8 mouse cellular contexts compared by ENCODE assay signal in genomic region chr12:65172021-65172951, GRCm38 (mm10). TPM values are rescaled to one million over a fixed set of nuclear protein-coding genes. Genes with fewer than 3 reads are reported as not detected.
A peak's percentile ranks its signal among the peaks of the same experiment; 100 is the strongest.
DNase-seq lines count a peak whose midpoint lies in the region; ATAC-seq and TF ChIP-seq lines count a peak whose summit lies in the region.

Gene Mis18bp1, minus strand, starts transcription at chr12:65172604.

- no peaks in the 10 kb centered on the region for H3K27me3 ChIP-seq in heart, embryonic 12.5 days (replicated peaks)
- H3K27me3 ChIP-seq in kidney, postnatal 0 days (ENCODE audit: insufficient read depth, low read length), result no peaks in the 10 kb centered on the region
- no peaks in the 10 kb centered on the region for H3K27me3 ChIP-seq in liver, embryonic 11.5 days (replicated peaks; ENCODE audit: control insufficient read depth, insufficient read depth, low read length)
- H3K27me3 ChIP-seq in stomach, embryonic 14.5 days (ENCODE audit: control insufficient read depth, insufficient read depth, low read length), result no peaks in the 10 kb centered on the region

- WGBS in heart, embryonic 12.5 days, result under 1% methylated on average over 70 of the region's 70 CpGs
- under 1% methylated on average over 70 of the region's 70 CpGs for WGBS in kidney, postnatal 0 days
- WGBS in liver, embryonic 11.5 days, result under 1% methylated on average over 70 of the region's 70 CpGs
- under 1% methylated on average over 69 of the region's 70 CpGs for WGBS in stomach, embryonic 14.5 days

- H3K36me3 ChIP-seq in heart, embryonic 12.5 days, result no peaks in the 10 kb centered on the region
- H3K36me3 ChIP-seq in kidney, postnatal 0 days (ENCODE audit: insufficient read depth, low read length), result no peaks in the 10 kb centered on the region
- H3K36me3 ChIP-seq in liver, embryonic 11.5 days (ENCODE audit: control insufficient read depth, insufficient read depth, low read length), result peaks cover 4% of the 10 kb centered on the region; the same call in 1 of the 2 replicates
- no peaks in the 10 kb centered on the region for H3K36me3 ChIP-seq in stomach, embryonic 14.5 days (ENCODE audit: control insufficient read depth, insufficient read depth, low read length)

- H3K9ac ChIP-seq in heart, embryonic 12.5 days, result peak within 1 kb of the TSS; percentile 75
- H3K9ac ChIP-seq in kidney, postnatal 0 days (ENCODE audit: low read depth, low read length), result peak within 1 kb of the TSS; percentile 65
- H3K9ac ChIP-seq in liver, embryonic 11.5 days (ENCODE audit: low read depth, low read length), result peak within 1 kb of the TSS; percentile 77
- H3K9ac ChIP-seq in stomach, embryonic 14.5 days (replicated peaks; ENCODE audit: low read depth, low read length), result peak within 1 kb of the TSS; percentile 61

- peak within 1 kb of the TSS; percentile 92 for H3K27ac ChIP-seq in heart, embryonic 12.5 days (ENCODE audit: poor library complexity, severe bottlenecking)
- H3K27ac ChIP-seq in kidney, postnatal 0 days, result peak within 1 kb of the TSS; percentile 91
- H3K27ac ChIP-seq in liver, embryonic 11.5 days (ENCODE audit: low read depth, low read length), result peak within 1 kb of the TSS; percentile 94
- peak within 1 kb of the TSS; percentile 92 for H3K27ac ChIP-seq in stomach, embryonic 14.5 days (ENCODE audit: low read length)

- peak within 1 kb of the TSS; percentile 68 for H3K4me3 ChIP-seq in heart, embryonic 12.5 days
- peak within 1 kb of the TSS; percentile 74 for H3K4me3 ChIP-seq in kidney, postnatal 0 days (replicated peaks; ENCODE audit: low read depth, low read length)
- H3K4me3 ChIP-seq in liver, embryonic 11.5 days (ENCODE audit: low read depth, low read length), result peak within 1 kb of the TSS; percentile 74
- H3K4me3 ChIP-seq in stomach, embryonic 14.5 days (ENCODE audit: low read depth, low read length), result peak within 1 kb of the TSS; percentile 87

- peak; percentile 98 for DNase-seq in CD4-positive helper T cell, adult 2 months (ENCODE audit: low read depth, low spot score)
- DNase-seq in brain, embryonic 18.5 days (ENCODE audit: low read depth, low spot score), result peak; percentile 84
- peak; percentile 98 for DNase-seq in kidney, postnatal 0 days (ENCODE audit: low spot score)
- peak; percentile 92 for DNase-seq in liver, embryonic 11.5 days (ENCODE audit: low spot score)
- DNase-seq in naive thymus-derived CD4-positive, alpha-beta T cell, adult 2 months (ENCODE audit: low read depth), result peak; percentile 96

- H3K9me3 ChIP-seq in heart, embryonic 12.5 days (replicated peaks), result no peaks in the 10 kb centered on the region
- no peaks in the 10 kb centered on the region for H3K9me3 ChIP-seq in kidney, postnatal 0 days (replicated peaks; ENCODE audit: low read length)
- no peaks in the 10 kb centered on the region for H3K9me3 ChIP-seq in liver, embryonic 11.5 days (ENCODE audit: control insufficient read depth, low read length)
- no peaks in the 10 kb centered on the region; the same call in 1 of the 2 replicates for H3K9me3 ChIP-seq in stomach, embryonic 14.5 days (ENCODE audit: control insufficient read depth, low read depth, low read length)

- no peak for TF ChIP-seq CTCF in kidney, postnatal 0 days (IDR thresholded peaks at IDR 0.05; ENCODE audit: low read depth)

- H3K4me2 ChIP-seq in heart, embryonic 12.5 days, result peak within 1 kb of the TSS; percentile 71
- peak within 1 kb of the TSS; percentile 72 for H3K4me2 ChIP-seq in kidney, postnatal 0 days (ENCODE audit: low read length)
- H3K4me2 ChIP-seq in liver, embryonic 11.5 days, result peak within 1 kb of the TSS; percentile 75
- H3K4me2 ChIP-seq in stomach, embryonic 14.5 days (replicated peaks; ENCODE audit: low read depth, low read length), result peak within 1 kb of the TSS; percentile 45

- peak; percentile 96 for ATAC-seq in erythroid progenitor cell, adult 5-6 weeks (replicated peaks; ENCODE audit: low FRiP score, poor library complexity, severe bottlenecking)
- peak; percentile 98 for ATAC-seq in heart, embryonic 12.5 days (ENCODE audit: insufficient number of reproducible peaks, low FRiP score)
- peak; percentile 99 for ATAC-seq in kidney, postnatal 0 days (replicated peaks; ENCODE audit: low FRiP score, low read depth)
- ATAC-seq in liver, embryonic 11.5 days (replicated peaks; ENCODE audit: low FRiP score), result peak; percentile 97
- peak; percentile 98 for ATAC-seq in stomach, embryonic 14.5 days (ENCODE audit: insufficient number of reproducible peaks, insufficient read depth, low FRiP score, low read depth)

- peaks cover 8% of the 10 kb centered on the region for H3K4me1 ChIP-seq in heart, embryonic 12.5 days (replicated peaks)
- no peaks in the 10 kb centered on the region; the same call in 1 of the 2 replicates for H3K4me1 ChIP-seq in kidney, postnatal 0 days (replicated peaks; ENCODE audit: insufficient read depth, low read length)
- H3K4me1 ChIP-seq in liver, embryonic 11.5 days (replicated peaks; ENCODE audit: control insufficient read depth, insufficient read depth, low read length), result peaks cover 12% of the 10 kb centered on the region
- H3K4me1 ChIP-seq in stomach, embryonic 14.5 days (ENCODE audit: control insufficient read depth, insufficient read depth, low read length), result peaks cover 6% of the 10 kb centered on the region; the same call in 1 of the 2 replicates

RNA-seq across cellular contexts. Expression of gene Mis18bp1, which starts in this region (rescaled TPM):
- 270 and 312 TPM in 2 replicates for total RNA-seq in erythroid progenitor cell, adult 5-6 weeks (2015; ENCODE audit: low replicate concordance)
- 344 and 348 TPM in 2 replicates for total RNA-seq in erythroid progenitor cell, adult 5-6 weeks (2017; ENCODE audit: low replicate concordance)
- polyA plus RNA-seq in heart, embryonic 12.5 days (2016; fragmentation: Nextera tagmentation; extraction: Ambion mirVana), result 40.6 TPM in 2 replicates
- 31.0 and 31.8 TPM in 2 replicates for polyA plus RNA-seq in kidney, postnatal 0 days (2015; fragmentation: Nextera tagmentation; extraction: Ambion mirVana)
- 50.5 and 57.7 TPM in 2 replicates for polyA plus RNA-seq in liver, embryonic 11.5 days (2014; fragmentation: Nextera tagmentation; extraction: Ambion mirVana)
- 61.7 and 63.8 TPM in 2 replicates for polyA plus RNA-seq in stomach, embryonic 14.5 days (2014; fragmentation: Nextera tagmentation; extraction: Ambion mirVana)

Comparison
In these comparisons a context has a peak if more than half of its experiments do, and no peak if none do; other contexts are left out.
1. Peak in every context shown above with its lines: DNase-seq, ATAC-seq, H3K4me3 ChIP-seq and H3K27ac ChIP-seq.